Mouse (Mus musculus) MEL (cell line): ENCODE data around the gene Lix1l.

Experiments used
- CTCF ChIP-seq, 3 experiments: IDR thresholded peaks in 2 of 3; conservative IDR thresholded peaks in 1 of 3; 2 replicates each; pipeline ENCODE4 v1.5.1; 2011 to 2012; ENCODE audit warnings: low read length in 3 of 3, low read depth in 2 of 3, mild to moderate bottlenecking in 2 of 3, improper control_type of control experiment in 1 of 3, inconsistent platforms in 1 of 3, mixed read lengths in 1 of 3, moderate library complexity in 1 of 3; ENCODE audit not compliant: control insufficient read depth in 1 of 3, insufficient read depth in 1 of 3, poor library complexity in 1 of 3, severe bottlenecking in 1 of 3
- EP300 ChIP-seq, 2 experiments: IDR thresholded peaks; 2 replicates each; pipeline ENCODE4 v1.6.1; 2011; ENCODE audit warnings: improper control_type of control experiment in 2 of 2, low read length in 2 of 2, low read depth in 1 of 2, mild to moderate bottlenecking in 1 of 2
- MAX ChIP-seq: IDR thresholded peaks from 2 replicates; pipeline ENCODE4 v1.6.1; 2011; ENCODE audit warnings: low read length, improper control_type of control experiment
- POLR2AphosphoS2 ChIP-seq: IDR thresholded peaks from 2 replicates; pipeline ENCODE4 v1.6.1; 2011; ENCODE audit warnings: low read length, improper control_type of control experiment
- ZC3H11A ChIP-seq: IDR thresholded peaks from 2 replicates; pipeline ENCODE4 v1.6.1; 2012; ENCODE audit warnings: low read depth, mild to moderate bottlenecking, inconsistent platforms, low read length, improper control_type of control experiment
- ZNF384 ChIP-seq: IDR thresholded peaks from 2 replicates; pipeline ENCODE4 v1.6.1; 2012; ENCODE audit warnings: low read depth, mild to moderate bottlenecking, inconsistent platforms, low read length, improper control_type of control experiment

DNA sequence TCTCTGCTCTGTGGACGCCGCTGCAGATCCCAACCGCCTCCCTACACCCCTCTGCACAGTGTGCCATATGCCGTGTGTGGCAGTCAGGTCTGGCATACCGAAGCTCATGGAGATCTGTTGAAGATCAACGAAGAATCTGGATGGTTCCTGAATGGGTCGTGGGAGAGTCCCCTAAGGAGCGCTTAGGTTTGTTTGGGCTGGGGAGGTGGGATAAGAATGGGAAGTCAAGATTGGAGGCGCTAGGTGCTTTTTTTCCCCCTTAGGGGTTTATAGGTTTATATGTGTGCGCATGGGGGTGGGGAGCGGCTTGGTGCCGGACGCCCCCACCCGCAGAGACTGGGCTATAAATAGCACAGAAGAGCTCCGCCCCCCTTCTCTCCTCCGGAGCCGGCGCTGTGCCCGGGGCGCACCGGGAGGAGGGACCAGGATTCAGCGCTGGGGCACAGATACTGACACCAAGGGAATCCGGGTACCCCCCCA lies 4.7 kb upstream of the Lix1l start, which contains the start of gene Ankrd34a:
- no peak for TF ChIP-seq ZC3H11A
- TF ChIP-seq CTCF (IDR thresholded peaks at IDR 0.05 in 2 of 3, conservative IDR thresholded peaks at IDR 0.05 in 1 of 3; ENCODE audit: control insufficient read depth in 1 of 3, insufficient read depth in 1 of 3, low read depth in 2 of 3, low read length in 3 of 3, poor library complexity in 1 of 3, severe bottlenecking in 1 of 3) = no peak
- TF ChIP-seq EP300 (IDR thresholded peaks at IDR 0.05; ENCODE audit: low read depth in 1 of 2, low read length in 2 of 2) = no peak
- no peak for TF ChIP-seq POLR2AphosphoS2
- no peak for TF ChIP-seq ZNF384
- no peak for TF ChIP-seq MAX
